In genomic region chr4:13248406-13249005, GRCm38 (mm10) we compare ENCODE assay signal across 10 mouse cellular contexts.
DNase-seq lines count a peak whose midpoint lies in the region; ATAC-seq lines count a peak whose summit lies in the region.
"Had no signal": no experiment of that assay in that cellular context is flagged by ENCODE, and none has a peak within 500 bp of the region (broad histone marks: within the 10 kb centered on the region; RNA-seq: fewer than 3 reads in every experiment).

No protein-coding gene starts in this region.

- 90% methylated on average over 19 of the region's 19 CpGs for WGBS in neural tube, embryonic 13.5 days

- ATAC-seq in neural tube, embryonic 13.5 days (ENCODE audit: low read depth) = peak; percentile 19; the same call in 1 of the 2 replicates

- H3K9me3 ChIP-seq in neural tube, embryonic 13.5 days = no peaks in the 10 kb centered on the region
- H3K9me3 ChIP-seq: limb, embryonic 13.5 days had no signal

- no peak overlapping the region for H3K9ac ChIP-seq in neural tube, embryonic 13.5 days
- H3K9ac ChIP-seq: limb, embryonic 13.5 days had no signal

- no peaks in the 10 kb centered on the region for H3K27me3 ChIP-seq in neural tube, embryonic 13.5 days
- H3K27me3 ChIP-seq: limb, embryonic 13.5 days had no signal

- peaks cover 16% of the 10 kb centered on the region; the same call in 1 of the 2 replicates for H3K4me1 ChIP-seq in neural tube, embryonic 13.5 days (replicated peaks)

- H3K27ac ChIP-seq in neural tube, embryonic 13.5 days (replicated peaks) = 0 out of 2 replicates have a peak overlapping the region, but pooled peaks have one; percentile 18
- H3K27ac ChIP-seq: limb, embryonic 13.5 days had no signal

- DNase-seq in neural tube, embryonic 10.5 days (ENCODE audit: extremely low spot score, low spot score) = no peak
- DNase-seq in cerebellum, postnatal 14 days = peak; percentile 88 to 97
- peak; percentile 77 to 89 for DNase-seq in layer of hippocampus, postnatal 14 days (ENCODE audit: low spot score in 2 of 2)
- no peak for DNase-seq in B cell, adult 2 months
- DNase-seq in kidney, postnatal 36 days = no peak
- no peak for DNase-seq in embryo, embryonic 11 days
- DNase-seq: gastrocnemius, postnatal 10 days; thymus, postnatal 36 days had no signal

- H3K4me2 ChIP-seq in neural tube, embryonic 13.5 days = no peak overlapping the region
- H3K4me2 ChIP-seq: limb, embryonic 13.5 days had no signal

- no peak overlapping the region for H3K4me3 ChIP-seq in neural tube, embryonic 13.5 days
- H3K4me3 ChIP-seq: limb, embryonic 13.5 days had no signal

- no peaks in the 10 kb centered on the region for H3K36me3 ChIP-seq in neural tube, embryonic 13.5 days
- H3K36me3 ChIP-seq: limb, embryonic 13.5 days had no signal

Comparison
In these comparisons a context has a peak if more than half of its experiments do, and no peak if none do; other contexts are left out.
1. DNase-seq: peak in cerebellum, postnatal 14 days (2 of 2) and layer of hippocampus, postnatal 14 days (2 of 2); none in neural tube, embryonic 10.5 days (single experiment), B cell, adult 2 months (0 of 2), kidney, postnatal 36 days (0 of 2) and embryo, embryonic 11 days (single experiment).